Mouse (Mus musculus): Measurements from ENCODE around the gene Grm4. TPM values are rescaled to one million over a fixed set of nuclear protein-coding genes. Genes with fewer than 3 reads are reported as not detected.

Gene Grm4
- total and polyA plus RNA-seq, 3 experiments: 0.06 TPM; not detected in 2

- DNase-seq (ENCODE audit: low read depth, low spot score): peak; percentile 94
- H3K27ac ChIP-seq (ENCODE audit: control insufficient read depth, low read depth, low read length): peak overlapping the region; percentile 79
- TF ChIP-seq EP300 (IDR thresholded peaks at IDR 0.05; ENCODE audit: low read depth in 1 of 2, low read length in 2 of 2) (peak; percentile 66 to 86), MYC (IDR thresholded peaks at IDR 0.05; ENCODE audit: low read depth, low read length) (no peak), CHD1 (IDR thresholded peaks at IDR 0.05; ENCODE audit: low read depth, low read length) (peak; percentile 72; the same call in 1 of the 2 replicates), POLR2AphosphoS5 (IDR thresholded peaks at IDR 0.05; ENCODE audit: borderline replicate concordance, low read depth, low read length) (no peak), E2F4 (IDR thresholded peaks at IDR 0.05; ENCODE audit: borderline replicate concordance, low read depth, low read length) (no peak), USF1 (IDR thresholded peaks at IDR 0.05; ENCODE audit: low read depth, low read length) (0 out of 2 replicates have a peak, but pooled peaks have one; percentile 22), ETS1 (IDR thresholded peaks at IDR 0.05; ENCODE audit: low read depth, low read length) (peak; percentile 77), POLR2A (IDR thresholded peaks at IDR 0.05; ENCODE audit: control insufficient read depth in 1 of 2, insufficient read depth in 1 of 2, low read depth in 1 of 2, low read length in 2 of 2, poor library complexity in 1 of 2) (peak in 1 of 2 experiments; percentile 40; a peak in 1 of 4 replicates), ZC3H11A (IDR thresholded peaks at IDR 0.05; ENCODE audit: low read depth, low read length) (0 out of 2 replicates have a peak, but pooled peaks have one; percentile 22), NELFE (IDR thresholded peaks at IDR 0.05; ENCODE audit: low read depth, low read length) (peak; percentile 57), ZKSCAN1 (IDR thresholded peaks at IDR 0.05; ENCODE audit: low read depth, low read length) (peak; percentile 65; the same call in 1 of the 2 replicates), MYB (IDR thresholded peaks at IDR 0.05; ENCODE audit: low read depth, low read length) (peak; percentile 87), MAZ (IDR thresholded peaks at IDR 0.05; ENCODE audit: low read depth, low read length) (peak; percentile 98), JUND (IDR thresholded peaks at IDR 0.05; ENCODE audit: low read depth, low read length) (no peak), RCOR1 (IDR thresholded peaks at IDR 0.05; ENCODE audit: low read depth, low read length) (no peak), ZNF384 (IDR thresholded peaks at IDR 0.05; ENCODE audit: low read depth, low read length) (peak; percentile 86), TCF12 (IDR thresholded peaks at IDR 0.05; ENCODE audit: low read depth, low read length) (peak; percentile 55; the same call in 1 of the 2 replicates), ZMIZ1 (IDR thresholded peaks at IDR 0.05; ENCODE audit: low read depth, low read length) (no peak), GABPA (IDR thresholded peaks at IDR 0.05; ENCODE audit: low read depth, low read length) (no peak), CTCF (IDR thresholded peaks at IDR 0.05 in 2 of 3, conservative IDR thresholded peaks at IDR 0.05 in 1 of 3; ENCODE audit: control insufficient read depth in 1 of 3, insufficient read depth in 1 of 3, low read depth in 2 of 3, low read length in 3 of 3, poor library complexity in 1 of 3, severe bottlenecking in 1 of 3) (no peak), GATA1 (IDR thresholded peaks at IDR 0.05; ENCODE audit: low read depth, low read length) (no peak), KAT2A (conservative IDR thresholded peaks at IDR 0.05; ENCODE audit: low read depth, low read length) (no peak), CHD2 (IDR thresholded peaks at IDR 0.05; ENCODE audit: low read length) (peak; percentile 56), MAX (IDR thresholded peaks at IDR 0.05; ENCODE audit: low read length) (no peak), USF2 (IDR thresholded peaks at IDR 0.05; ENCODE audit: borderline replicate concordance in 1 of 2, insufficient read depth in 1 of 2, low read depth in 1 of 2, low read length in 2 of 2) (no peak), SMC3 (IDR thresholded peaks at IDR 0.05; ENCODE audit: low read depth, low read length) (0 out of 2 replicates have a peak, but pooled peaks have one; percentile 15), RAD21 (IDR thresholded peaks at IDR 0.05; ENCODE audit: low read depth, low read length) (no peak; the same call in 1 of the 2 replicates), TAL1 (IDR thresholded peaks at IDR 0.05; ENCODE audit: low read length) (no peak), SIN3A (IDR thresholded peaks at IDR 0.05; ENCODE audit: low read length) (peak; percentile 82), HCFC1 (IDR thresholded peaks at IDR 0.05; ENCODE audit: low read depth, low read length) (peak; percentile 65; the same call in 1 of the 2 replicates), TBP (IDR thresholded peaks at IDR 0.05; ENCODE audit: low read depth, low read length) (no peak), BHLHE40 (IDR thresholded peaks at IDR 0.05; ENCODE audit: borderline replicate concordance, low read depth, low read length) (peak; percentile 33; the same call in 1 of the 2 replicates), UBTF (IDR thresholded peaks at IDR 0.05; ENCODE audit: borderline replicate concordance, insufficient read depth, low read depth, low read length) (no peak), ELF1 (IDR thresholded peaks at IDR 0.05; ENCODE audit: low read depth, low read length) (peak; percentile 43; the same call in 1 of the 2 replicates), POLR2AphosphoS2 (IDR thresholded peaks at IDR 0.05; ENCODE audit: low read length) (no peak)
Measured at GRCm38 (mm10) chr17:27501331-27502251, 19.6 kb downstream of the Grm4 start.

More at GRCm38 (mm10) chr17:27501331-27502251, 19.6 kb downstream of the Grm4 start:
- Histone ChIP-seq H3K4me3 (ENCODE audit: control insufficient read depth in 1 of 2, insufficient read depth in 1 of 2, low read depth in 2 of 2, low read length in 2 of 2) (peak overlapping the region; percentile 25 to 37), H3K4me1 (ENCODE audit: control insufficient read depth in 1 of 2, insufficient read depth in 2 of 2, low read length in 2 of 2) (peaks cover 4 to 18% of the 10 kb centered on the region in 2 experiments; a peak in 3 of 4 replicates), H3K36me3 (ENCODE audit: control insufficient read depth in 1 of 2, insufficient read depth in 2 of 2, low read length in 2 of 2) (peaks cover 0 to 7% of the 10 kb centered on the region in 2 experiments; a peak in 2 of 4 replicates), H3K27me3 (ENCODE audit: control insufficient read depth in 1 of 2, insufficient read depth in 2 of 2, low read length in 2 of 2) (no peaks in the 10 kb centered on the region), H3K9me3 (replicated peaks; ENCODE audit: insufficient read depth, low read length) (no peaks in the 10 kb centered on the region), H3K79me2 (ENCODE audit: control insufficient read depth, insufficient read depth, low read length, poor library complexity) (no peaks in the 10 kb centered on the region), H3K9ac (ENCODE audit: control insufficient read depth, low read depth, low read length, poor library complexity, severe bottlenecking) (peak overlapping the region; percentile 43)
